Mouse (Mus musculus): ENCODE measurements around the gene Psmc5. TPM values are rescaled to one million over a fixed set of nuclear protein-coding genes. Genes with fewer than 3 reads are reported as not detected.
A peak's percentile ranks its signal among the peaks of the same experiment; 100 is the strongest.
"Not testable (repeated sequence)": the region's sequence is repeated elsewhere in the genome, so short reads cannot be mapped to it uniquely, and the experiment has no call there.

The Psmc5 gene
- polyA plus RNA-seq (2015; fragmentation: Nextera tagmentation; extraction: Ambion mirVana): 312 and 314 TPM in 2 replicates

DNA sequence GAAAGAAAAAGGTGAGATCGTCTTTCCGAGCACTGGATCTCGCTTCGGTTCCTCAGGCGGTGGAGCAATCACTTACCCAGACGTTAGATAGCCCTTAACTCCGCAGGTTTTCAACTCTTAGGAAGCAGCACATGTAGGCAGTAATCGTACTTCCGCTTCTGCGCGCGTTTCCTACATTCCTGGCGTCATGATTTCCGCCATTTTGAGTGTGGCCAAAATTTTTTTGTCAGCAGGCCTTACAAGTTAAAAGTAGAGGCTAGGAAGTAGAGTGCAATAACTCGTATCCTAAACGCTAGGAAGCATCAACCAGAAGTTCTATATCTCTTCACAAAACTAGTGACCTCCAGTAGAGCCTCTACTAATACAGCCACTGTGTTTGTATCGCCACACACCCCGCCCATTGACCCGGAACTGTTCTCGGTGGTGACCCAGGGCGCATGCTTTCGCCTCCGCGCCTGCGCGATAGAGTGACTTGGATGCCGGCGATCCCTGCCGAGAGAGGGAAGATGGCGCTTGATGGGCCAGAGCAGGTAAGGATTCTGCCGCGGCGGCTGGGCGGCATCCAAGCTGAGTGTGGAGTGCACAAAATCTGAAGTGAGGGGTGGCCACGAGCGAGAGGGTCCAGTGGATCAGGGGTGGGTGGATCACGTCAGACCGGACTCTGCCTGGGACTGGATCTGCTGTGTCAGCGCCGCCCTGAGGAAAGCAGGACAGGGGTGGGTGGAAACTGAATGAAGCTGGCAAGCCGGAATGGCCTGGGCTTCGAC lies at the start of gene Psmc5, which contains the start of gene Ftsj3:
Psmc5 (plus strand) TSS at position 470 of the 767 bp plus-strand sequence.
Ftsj3 (minus strand) TSS at position 395 of the 767 bp plus-strand sequence.
- Histone ChIP-seq H3K4me1 (ENCODE audit: insufficient read depth, low read length) (peaks cover 21% of the 10 kb centered on the region), H3K27ac (ENCODE audit: low read length) (peak within 1 kb of the TSS; percentile 83), H3K9ac (replicated peaks; ENCODE audit: low read length) (peak within 1 kb of the TSS; percentile 79), H3K9me3 (ENCODE audit: low read length) (no peaks in the 10 kb centered on the region), H3K4me2 (replicated peaks; ENCODE audit: low read depth, low read length) (peak within 1 kb of the TSS; percentile 90), H3K27me3 (ENCODE audit: insufficient read depth, low read length) (no peaks in the 10 kb centered on the region), H3K36me3 (ENCODE audit: insufficient read depth, low read length) (peaks cover 51% of the 10 kb centered on the region), H3K4me3 (ENCODE audit: low read length) (peak within 1 kb of the TSS; percentile 80)
- WGBS: under 1% methylated on average over 42 of the region's 42 CpGs
- peak; percentile 94 for ATAC-seq (ENCODE audit: low FRiP score, low TSS enrichment)

DNA sequence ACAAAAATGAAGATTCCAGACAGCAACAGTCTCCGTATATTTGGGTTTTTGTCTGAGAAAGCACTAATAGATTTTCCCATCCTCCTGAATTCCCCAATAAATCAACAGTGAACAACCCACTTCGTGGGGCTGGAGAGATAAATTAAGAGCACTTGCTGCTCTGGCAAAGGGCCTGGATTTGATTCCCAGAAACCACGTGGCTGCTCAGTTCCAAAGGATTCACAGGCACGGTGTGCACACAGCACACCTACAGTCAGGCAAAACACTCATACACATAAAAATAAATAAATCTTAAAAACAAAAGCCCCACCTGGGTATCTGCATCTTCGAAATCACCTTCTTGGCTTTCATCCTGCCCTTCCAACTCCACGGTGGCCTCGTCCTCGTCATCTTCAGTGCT lies 43.2 kb upstream of the Psmc5 start:
- peaks cover 13% of the 10 kb centered on the region for H3K4me1 ChIP-seq (ENCODE audit: insufficient read depth, low read length)
- H3K4me2 ChIP-seq (replicated peaks; ENCODE audit: low read depth, low read length): no peak overlapping the region
- no peak overlapping the region for H3K27ac ChIP-seq (ENCODE audit: low read length)
- no peak overlapping the region for H3K9ac ChIP-seq (replicated peaks; ENCODE audit: low read length)
- 85% methylated on average over 8 of the region's 8 CpGs for WGBS
- no peaks in the 10 kb centered on the region for H3K9me3 ChIP-seq (ENCODE audit: low read length)
- H3K27me3 ChIP-seq (ENCODE audit: insufficient read depth, low read length): no peaks in the 10 kb centered on the region
- H3K36me3 ChIP-seq (ENCODE audit: insufficient read depth, low read length): peaks cover 41% of the 10 kb centered on the region
- H3K4me3 ChIP-seq (ENCODE audit: low read length): no peak overlapping the region
- no peak for ATAC-seq (ENCODE audit: low FRiP score, low TSS enrichment)

DNA sequence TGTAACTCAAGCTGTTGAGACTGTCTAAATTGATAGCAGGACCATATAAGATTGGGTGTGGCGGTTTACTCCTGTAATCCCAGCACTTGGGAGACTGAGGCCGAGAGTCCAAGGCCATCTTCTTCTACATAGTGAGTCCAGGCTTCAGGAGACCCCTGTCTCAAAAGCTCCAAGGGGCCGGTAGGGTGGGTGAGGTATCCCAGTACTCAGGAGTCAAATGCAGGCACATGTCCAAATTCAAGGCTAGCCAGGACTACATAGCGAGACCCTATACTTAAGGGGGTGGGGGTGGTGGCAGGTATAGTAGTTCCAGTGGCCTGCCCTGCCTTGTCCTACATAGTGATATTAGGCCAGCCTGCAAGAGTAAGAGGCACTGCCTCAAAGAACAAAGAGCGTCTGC lies 41.1 kb upstream of the Psmc5 start:
- 93% methylated on average over 5 of the region's 5 CpGs for WGBS
- H3K4me2 ChIP-seq (replicated peaks; ENCODE audit: low read depth, low read length): peak overlapping the region; percentile 73
- H3K27me3 ChIP-seq (ENCODE audit: insufficient read depth, low read length): no peaks in the 10 kb centered on the region
- H3K9me3 ChIP-seq (ENCODE audit: low read length): no peaks in the 10 kb centered on the region
- H3K4me3 ChIP-seq (ENCODE audit: low read length): peak overlapping the region; percentile 90; the same call in 1 of the 2 replicates
- ATAC-seq (ENCODE audit: low FRiP score, low TSS enrichment): no peak
- peaks cover 24% of the 10 kb centered on the region for H3K4me1 ChIP-seq (ENCODE audit: insufficient read depth, low read length)
- H3K9ac ChIP-seq (replicated peaks; ENCODE audit: low read length): no peak overlapping the region
- H3K27ac ChIP-seq (ENCODE audit: low read length): no peak overlapping the region
- H3K36me3 ChIP-seq (ENCODE audit: insufficient read depth, low read length): peaks cover 23% of the 10 kb centered on the region

DNA sequence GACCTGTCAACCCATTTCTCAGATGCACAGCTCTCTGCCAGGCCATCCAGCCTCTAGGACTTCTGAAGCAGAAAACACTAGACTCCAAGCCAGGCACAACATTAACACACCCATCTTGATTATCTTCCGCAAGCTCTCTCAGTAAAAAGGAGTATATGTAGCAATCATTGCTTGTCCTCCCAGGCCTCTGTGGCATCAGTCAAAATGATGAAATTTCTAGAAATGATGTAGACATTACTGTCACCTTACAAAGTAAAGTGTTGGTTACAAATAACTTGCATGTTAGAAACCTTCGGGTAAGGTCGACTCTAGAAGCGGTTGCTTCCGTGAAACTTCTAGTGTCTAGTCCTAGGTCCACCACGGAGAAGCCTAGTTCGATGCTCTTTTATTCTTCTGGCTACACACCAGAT lies 40.5 kb upstream of the Psmc5 start:
- no peaks in the 10 kb centered on the region for H3K9me3 ChIP-seq (ENCODE audit: low read length)
- peak overlapping the region; percentile 82 for H3K9ac ChIP-seq (replicated peaks; ENCODE audit: low read length)
- peak overlapping the region; percentile 73 for H3K4me2 ChIP-seq (replicated peaks; ENCODE audit: low read depth, low read length)
- ATAC-seq (ENCODE audit: low FRiP score, low TSS enrichment): no peak
- peaks cover 17% of the 10 kb centered on the region for H3K36me3 ChIP-seq (ENCODE audit: insufficient read depth, low read length)
- peaks cover 24% of the 10 kb centered on the region for H3K4me1 ChIP-seq (ENCODE audit: insufficient read depth, low read length)
- peak overlapping the region; percentile 97; the same call in 1 of the 2 replicates for H3K27ac ChIP-seq (ENCODE audit: low read length)
- no peaks in the 10 kb centered on the region for H3K27me3 ChIP-seq (ENCODE audit: insufficient read depth, low read length)
- WGBS: 19% methylated on average over 7 of the region's 7 CpGs
- peak overlapping the region; percentile 90 for H3K4me3 ChIP-seq (ENCODE audit: low read length)

DNA sequence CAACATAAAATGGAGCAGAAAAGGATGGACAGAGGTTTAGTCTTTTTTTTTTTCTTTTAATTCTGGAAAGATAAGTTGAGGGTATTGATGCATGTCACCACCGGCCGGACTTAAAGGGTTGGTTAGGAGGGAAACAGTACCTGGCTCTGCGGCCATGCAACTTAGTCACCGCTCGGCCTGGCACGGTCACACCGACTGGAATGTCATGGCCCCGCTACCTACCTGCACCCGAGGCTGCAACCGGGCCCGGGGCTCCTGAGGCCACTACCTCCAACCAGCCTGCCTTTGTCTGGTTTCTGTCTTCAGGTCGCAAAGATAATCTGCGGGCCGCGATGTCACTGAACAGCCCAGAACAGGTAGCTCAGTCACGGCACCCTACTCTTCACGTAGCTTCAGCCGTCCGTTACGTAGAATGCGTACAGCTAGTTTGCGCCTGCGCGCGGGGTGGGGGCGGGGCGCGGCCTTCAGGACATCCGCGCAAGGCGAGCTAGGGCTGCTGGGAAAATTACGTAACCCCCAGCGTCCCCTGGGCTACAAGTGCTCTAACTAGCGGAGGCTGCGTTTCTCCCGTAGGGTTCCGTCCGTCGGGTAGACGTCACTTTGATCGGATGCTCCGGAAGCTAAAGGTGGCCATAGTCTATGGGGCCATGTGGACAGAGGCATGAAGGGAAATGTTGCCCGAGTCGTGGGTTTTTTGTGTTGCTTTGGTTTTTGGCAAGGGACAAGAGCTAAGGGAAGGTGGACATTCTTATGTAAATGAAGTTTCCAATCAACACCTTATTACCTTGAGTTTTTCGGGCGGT lies 39.8 kb upstream of the Psmc5 start, which contains the start of gene Ccdc47:
Ccdc47 (minus strand) TSS at position 418 of the 803 bp plus-strand sequence.
- Histone ChIP-seq H3K27ac (ENCODE audit: low read length) (peak within 1 kb of the TSS; percentile 97), H3K4me1 (ENCODE audit: insufficient read depth, low read length) (peaks cover 24% of the 10 kb centered on the region), H3K4me2 (replicated peaks; ENCODE audit: low read depth, low read length) (peak within 1 kb of the TSS; percentile 73), H3K27me3 (ENCODE audit: insufficient read depth, low read length) (no peaks in the 10 kb centered on the region), H3K9me3 (ENCODE audit: low read length) (no peaks in the 10 kb centered on the region), H3K9ac (replicated peaks; ENCODE audit: low read length) (peak within 1 kb of the TSS; percentile 93), H3K4me3 (ENCODE audit: low read length) (peak within 1 kb of the TSS; percentile 90), H3K36me3 (ENCODE audit: insufficient read depth, low read length) (peaks cover 13% of the 10 kb centered on the region)
- 0% methylated on average over 46 of the region's 46 CpGs for WGBS
- peak; percentile 98 for ATAC-seq (ENCODE audit: low FRiP score, low TSS enrichment)

DNA sequence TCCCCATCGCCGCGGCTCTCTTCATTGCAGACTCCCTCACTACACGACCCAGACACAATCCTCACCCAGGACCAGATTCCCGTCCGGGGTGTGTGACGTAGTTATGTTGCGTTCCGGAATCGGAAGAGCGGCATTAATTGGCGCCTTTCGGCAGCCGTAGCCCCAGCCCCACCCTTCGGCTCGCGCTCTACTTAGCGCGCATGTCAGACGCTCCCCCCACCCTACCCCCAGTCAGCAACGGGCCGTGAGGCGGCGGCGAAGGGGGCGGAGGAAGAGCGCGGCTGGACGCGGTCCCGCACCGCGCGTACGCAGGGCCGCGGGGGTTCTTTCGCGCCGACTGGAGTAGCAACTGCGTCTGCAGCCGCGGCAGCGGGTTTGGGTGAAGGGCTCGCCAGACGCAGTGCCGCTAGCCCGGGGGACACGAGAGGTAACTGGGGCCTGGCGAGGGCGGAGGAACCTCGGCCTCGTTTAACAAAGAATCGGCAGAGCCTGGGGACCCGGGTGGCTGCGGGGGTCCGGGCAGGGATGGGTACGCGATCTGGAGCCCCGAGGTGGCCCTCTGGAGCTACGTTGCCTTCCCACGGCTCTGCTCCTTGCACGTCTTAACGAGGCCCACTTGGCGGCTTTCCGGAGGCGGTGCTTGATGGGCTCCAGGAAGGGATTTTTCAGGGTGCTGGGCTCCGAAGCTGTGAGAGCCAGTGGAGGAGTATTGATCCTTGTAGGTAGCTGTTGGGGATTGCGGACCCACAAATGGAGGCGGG lies 39.0 kb upstream of the Psmc5 start, which contains the start of gene Ddx42:
Ddx42 (plus strand) TSS at position 197 of the 761 bp plus-strand sequence.
- H3K27ac ChIP-seq (ENCODE audit: low read length): peak within 1 kb of the TSS; percentile 97
- ATAC-seq (ENCODE audit: low FRiP score, low TSS enrichment): peak; percentile 95
- H3K4me3 ChIP-seq (ENCODE audit: low read length): peak within 1 kb of the TSS; percentile 90
- H3K9ac ChIP-seq (replicated peaks; ENCODE audit: low read length): peak within 1 kb of the TSS; percentile 93
- WGBS: under 1% methylated on average over 70 of the region's 70 CpGs
- no peaks in the 10 kb centered on the region for H3K27me3 ChIP-seq (ENCODE audit: insufficient read depth, low read length)
- no peaks in the 10 kb centered on the region for H3K9me3 ChIP-seq (ENCODE audit: low read length)
- peak within 1 kb of the TSS; percentile 73 for H3K4me2 ChIP-seq (replicated peaks; ENCODE audit: low read depth, low read length)
- peaks cover 5% of the 10 kb centered on the region for H3K36me3 ChIP-seq (ENCODE audit: insufficient read depth, low read length)
- H3K4me1 ChIP-seq (ENCODE audit: insufficient read depth, low read length): peaks cover 24% of the 10 kb centered on the region

DNA sequence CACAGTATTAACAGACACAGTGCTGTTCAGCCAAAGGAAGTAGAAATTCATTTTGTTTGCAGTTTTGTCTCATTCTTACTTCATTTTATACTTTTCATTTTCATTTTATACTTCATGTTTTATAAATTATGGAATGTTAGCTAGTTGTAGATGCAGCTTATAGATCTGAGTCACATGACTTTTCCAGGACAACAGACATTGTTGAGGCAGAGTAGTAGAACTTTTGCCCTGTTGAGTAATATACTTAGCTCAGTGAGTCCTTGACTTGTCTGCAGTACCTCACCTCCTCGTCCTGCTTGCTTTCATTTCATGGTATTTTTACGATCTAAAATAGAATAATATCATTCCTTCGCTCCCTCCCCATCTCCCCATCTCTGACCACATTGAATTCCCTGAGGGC lies 35.4 kb upstream of the Psmc5 start:
- ATAC-seq (ENCODE audit: low FRiP score, low TSS enrichment): no peak
- H3K4me1 ChIP-seq (ENCODE audit: insufficient read depth, low read length): peaks cover 14% of the 10 kb centered on the region
- H3K9ac ChIP-seq (replicated peaks; ENCODE audit: low read length): no peak overlapping the region
- no peaks in the 10 kb centered on the region for H3K27me3 ChIP-seq (ENCODE audit: insufficient read depth, low read length)
- H3K27ac ChIP-seq (ENCODE audit: low read length): no peak overlapping the region
- H3K4me3 ChIP-seq (ENCODE audit: low read length): no peak overlapping the region
- no peaks in the 10 kb centered on the region for H3K9me3 ChIP-seq (ENCODE audit: low read length)
- H3K4me2 ChIP-seq (replicated peaks; ENCODE audit: low read depth, low read length): no peak overlapping the region
- H3K36me3 ChIP-seq (ENCODE audit: insufficient read depth, low read length): peaks cover 15% of the 10 kb centered on the region; the same call in 1 of the 2 replicates
- 83% methylated on average over 3 of the region's 3 CpGs for WGBS

DNA sequence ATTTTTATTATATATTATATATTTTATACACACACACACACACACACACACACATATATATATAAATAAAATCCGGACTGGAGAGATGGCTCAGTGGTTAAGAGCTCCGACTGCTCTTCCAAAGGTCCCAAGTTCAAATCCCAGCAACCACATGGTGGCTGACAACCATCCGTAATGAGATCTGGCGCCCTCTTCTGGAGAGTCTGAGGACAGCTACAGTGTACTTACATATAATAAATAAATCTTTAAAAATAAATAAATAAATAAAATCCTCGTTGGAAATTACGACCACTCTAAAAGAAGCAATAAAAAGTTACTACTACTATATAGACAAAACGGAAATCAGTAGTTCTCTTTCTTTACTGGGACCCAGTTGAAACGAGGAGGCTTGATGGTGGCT lies 22.0 kb upstream of the Psmc5 start:
- peaks cover 48% of the 10 kb centered on the region for H3K36me3 ChIP-seq (ENCODE audit: insufficient read depth, low read length)
- not testable (repeated sequence) for H3K9me3 ChIP-seq (ENCODE audit: low read length); H3K4me2 ChIP-seq (replicated peaks; ENCODE audit: low read depth, low read length); ATAC-seq (ENCODE audit: low FRiP score, low TSS enrichment); H3K27ac ChIP-seq (ENCODE audit: low read length); H3K4me3 ChIP-seq (ENCODE audit: low read length); H3K4me1 ChIP-seq (ENCODE audit: insufficient read depth, low read length); H3K27me3 ChIP-seq (ENCODE audit: insufficient read depth, low read length); H3K9ac ChIP-seq (replicated peaks; ENCODE audit: low read length)
- WGBS: 74% methylated on average over 8 of the region's 8 CpGs

DNA sequence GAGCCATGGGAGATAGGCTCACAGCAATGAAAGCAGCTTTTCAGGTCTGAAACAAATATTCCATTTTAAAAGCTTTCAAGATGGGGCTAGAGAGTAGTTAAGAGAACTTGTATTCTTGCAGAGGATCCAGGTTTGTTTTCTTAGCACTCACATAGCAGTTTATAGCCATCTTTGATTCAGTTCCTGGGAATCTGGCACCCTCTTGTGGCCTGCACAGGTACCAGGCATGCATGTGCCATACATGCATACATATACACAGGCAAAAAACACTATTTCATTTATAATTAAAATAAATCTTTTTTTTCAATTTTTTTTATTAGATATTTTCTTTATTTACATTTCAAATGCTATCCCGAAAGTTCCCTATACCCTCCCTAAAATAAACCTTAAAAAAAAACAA lies 9.1 kb upstream of the Psmc5 start:
- ATAC-seq (ENCODE audit: low FRiP score, low TSS enrichment): no peak
- Histone ChIP-seq H3K9ac (replicated peaks; ENCODE audit: low read length) (no peak overlapping the region), H3K36me3 (ENCODE audit: insufficient read depth, low read length) (peaks cover 92% of the 10 kb centered on the region), H3K27me3 (ENCODE audit: insufficient read depth, low read length) (no peaks in the 10 kb centered on the region), H3K4me3 (ENCODE audit: low read length) (no peak overlapping the region), H3K27ac (ENCODE audit: low read length) (no peak overlapping the region), H3K9me3 (ENCODE audit: low read length) (peaks cover 4% of the 10 kb centered on the region; the same call in 1 of the 2 replicates), H3K4me2 (replicated peaks; ENCODE audit: low read depth, low read length) (no peak overlapping the region), H3K4me1 (ENCODE audit: insufficient read depth, low read length) (no peaks in the 10 kb centered on the region)
- 96% methylated on average over 1 of the region's 1 CpGs for WGBS
